Mouse (Mus musculus) ES-E14 (cell line): ENCODE data around the gene Abi1.

Source experiments
- CHD2 ChIP-seq: IDR thresholded peaks from 2 replicates; pipeline ENCODE4 v1.6.1; 2014; ENCODE audit warnings: mild to moderate bottlenecking, low read depth, low read length, inconsistent platforms
- HCFC1 ChIP-seq: IDR thresholded peaks from 2 replicates; pipeline ENCODE4 v1.6.1; 2012; ENCODE audit warnings: low read length, inconsistent platforms, borderline replicate concordance; ENCODE audit not compliant: insufficient read depth
- MAFK ChIP-seq: IDR thresholded peaks from 2 replicates; pipeline ENCODE4 v1.6.1; 2014; ENCODE audit warnings: mild to moderate bottlenecking, low read depth, low read length, inconsistent platforms; ENCODE audit not compliant: insufficient read depth

GRCm38 (mm10) chr2:23016121-23016520, 23.9 kb downstream of the Abi1 start:
- TF ChIP-seq HCFC1 (no peak), MAFK (no peak), CHD2 (no peak)
